Mouse (Mus musculus): ENCODE results near the gene Tfe3.
A peak's percentile ranks its signal among the peaks of the same experiment; 100 is the strongest.

The Tfe3 gene

DNA sequence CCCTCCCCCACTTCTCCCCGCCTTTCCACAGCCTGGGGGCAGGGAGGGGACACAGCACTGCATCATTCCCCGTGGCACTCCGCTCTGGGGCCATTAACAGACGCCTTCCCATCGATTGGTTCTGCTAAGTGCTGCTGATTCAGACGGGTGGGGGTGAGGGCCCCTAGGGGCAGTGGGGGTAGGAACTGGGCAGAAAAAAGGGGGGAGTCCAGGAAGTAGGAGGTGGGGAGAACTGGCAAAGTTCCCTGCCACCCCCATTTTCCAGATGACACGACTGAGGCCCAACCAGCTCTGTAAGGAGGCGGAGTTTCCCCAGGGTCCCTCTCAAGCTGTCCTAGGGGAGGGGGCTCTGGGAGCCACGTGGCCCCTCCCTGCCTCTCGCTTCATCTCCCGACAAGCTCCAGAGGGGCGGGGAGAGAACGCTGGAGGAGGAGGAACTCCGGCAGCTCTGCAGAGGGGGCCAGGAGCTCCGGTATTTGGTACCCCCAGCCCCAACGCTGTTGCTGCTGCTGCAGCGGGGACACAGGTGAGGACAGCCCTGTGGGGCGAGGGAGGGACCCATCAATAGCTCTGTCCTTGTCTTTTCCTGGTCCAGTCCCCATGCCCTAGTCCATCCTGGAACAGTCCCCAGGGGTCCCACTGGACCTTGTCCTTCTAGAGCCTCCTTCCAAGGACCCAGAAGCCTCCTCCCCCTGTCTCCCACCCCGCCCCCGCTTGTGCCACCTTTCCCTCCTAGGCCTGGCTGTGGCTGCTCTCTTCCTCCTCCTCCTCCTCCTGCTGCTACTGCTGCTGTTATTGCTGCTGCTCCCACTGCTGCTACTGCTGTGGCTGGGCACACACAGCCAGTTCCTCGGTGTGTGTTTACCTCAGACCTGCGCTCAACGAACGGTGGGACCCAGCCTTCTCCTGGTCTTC is 59.8 kb downstream of the Tfe3 start, which contains the start of gene Kcnd1:
Gene Kcnd1, plus strand, starts transcription at position 425 of the 915 bp plus-strand sequence.
- DNase-seq: peak; percentile 41
